Mouse (Mus musculus): ENCODE data around the gene Rnf43. TPM values are rescaled to one million over a fixed set of nuclear protein-coding genes. Genes with fewer than 3 reads are reported as not detected.
A peak's percentile ranks its signal among the peaks of the same experiment; 100 is the strongest.

Gene Rnf43
- total RNA-seq, 2 experiments from 2014 or later: 0.83 to 2.1 TPM

DNA sequence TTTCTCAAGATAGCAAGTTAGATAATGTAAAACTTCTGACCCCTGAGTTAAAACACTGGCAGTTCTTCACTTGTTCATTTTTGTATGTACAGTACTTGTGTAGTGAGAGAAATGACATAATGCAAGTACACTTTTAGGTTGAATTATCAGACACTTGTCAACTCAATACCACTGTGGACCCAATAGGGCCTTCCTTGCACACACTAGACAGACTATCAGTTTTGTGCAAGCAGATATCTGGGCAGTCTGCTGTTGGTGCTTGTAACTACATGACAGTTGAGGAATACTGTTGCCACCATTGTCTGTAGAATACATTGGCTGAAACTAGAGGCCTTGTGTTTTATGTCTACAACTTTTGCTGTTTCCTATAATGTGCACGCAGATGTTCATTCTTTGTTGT, 10.8 kb downstream of the Rnf43 start:
- no peak for ATAC-seq (replicated peaks; ENCODE audit: low FRiP score, poor library complexity, severe bottlenecking)

DNA sequence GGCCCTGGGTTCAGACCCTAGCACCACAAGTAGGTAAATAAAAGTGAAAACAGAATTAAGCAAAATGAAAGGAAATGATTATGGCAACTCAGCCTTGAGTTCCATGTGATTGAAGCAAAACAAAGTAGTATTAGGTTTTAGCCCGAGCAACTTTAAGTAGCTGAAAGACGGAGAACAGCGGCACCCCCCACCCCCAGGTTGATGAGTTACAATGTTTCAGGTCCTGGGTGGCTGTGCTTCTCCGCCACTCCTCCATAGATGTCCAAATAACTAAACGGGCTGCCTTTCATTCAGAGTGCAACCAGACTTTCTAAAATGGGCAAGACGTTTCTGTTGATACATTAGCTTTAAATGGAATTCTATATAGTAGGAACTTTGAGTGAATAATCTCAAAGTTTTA, 13.1 kb downstream of the Rnf43 start:
- no peak for ATAC-seq (replicated peaks; ENCODE audit: low FRiP score, poor library complexity, severe bottlenecking)

DNA sequence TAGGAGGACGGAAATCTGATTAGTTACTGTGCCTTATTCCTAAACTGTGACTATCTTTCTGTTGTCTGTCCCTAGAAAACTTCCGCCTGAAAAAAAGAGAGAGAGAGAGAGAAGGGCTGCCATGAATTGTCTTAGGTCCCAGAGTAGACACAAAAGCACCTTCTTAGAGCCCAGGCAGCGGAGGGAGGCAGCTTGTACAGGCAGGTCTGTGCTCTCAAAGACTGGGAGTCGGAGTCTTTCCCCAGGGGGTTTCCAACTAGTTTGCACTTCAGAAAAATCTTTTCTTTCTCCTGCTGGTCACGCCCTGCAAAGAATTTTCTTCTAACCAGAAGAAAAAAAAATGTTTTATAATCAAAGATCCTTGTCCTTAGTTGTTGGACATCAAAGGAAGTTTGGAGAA, 15.2 kb downstream of the Rnf43 start:
- no peak for ATAC-seq (replicated peaks; ENCODE audit: low FRiP score, poor library complexity, severe bottlenecking)

DNA sequence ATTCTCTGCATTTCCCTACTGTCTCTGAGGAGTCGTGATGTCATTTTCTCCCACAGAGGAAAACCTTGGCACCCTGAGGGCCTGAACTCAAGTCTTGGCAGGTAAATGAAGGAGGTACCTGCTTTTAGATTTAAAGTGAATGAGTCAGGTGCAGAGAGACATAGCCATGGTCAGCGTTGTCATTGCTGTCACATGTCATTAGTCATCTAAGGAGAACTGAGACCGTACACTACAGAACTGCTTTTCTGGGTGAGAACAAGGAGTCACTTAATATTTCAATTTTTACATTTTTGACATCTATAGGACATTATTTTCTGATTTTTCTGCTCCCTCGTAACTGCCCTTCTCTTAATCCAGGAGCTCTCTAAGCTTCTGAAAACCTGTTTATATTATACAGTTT, 16.0 kb downstream of the Rnf43 start:
- ATAC-seq (replicated peaks; ENCODE audit: low FRiP score, poor library complexity, severe bottlenecking): no peak

DNA sequence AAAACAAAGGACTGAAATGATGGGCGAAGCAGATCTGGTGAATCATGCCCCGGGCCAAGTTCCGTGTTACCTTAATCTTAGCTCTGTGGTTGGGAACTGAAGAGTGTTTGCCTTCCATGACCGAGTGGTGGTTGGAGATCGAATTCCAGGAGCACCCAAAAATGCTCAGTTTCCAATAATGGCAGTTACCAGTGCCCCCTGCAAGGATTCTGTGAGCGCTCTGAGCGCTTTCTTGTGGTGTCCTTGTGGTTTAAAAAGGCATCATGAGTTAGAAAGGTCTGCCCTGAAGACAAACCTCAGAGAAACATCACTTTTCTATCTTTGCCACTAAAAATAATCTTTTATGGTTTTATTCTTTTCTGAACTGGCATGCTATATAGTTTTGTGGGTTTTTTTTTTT, 16.5 kb downstream of the Rnf43 start:
- ATAC-seq (replicated peaks; ENCODE audit: low FRiP score, poor library complexity, severe bottlenecking): no peak

DNA sequence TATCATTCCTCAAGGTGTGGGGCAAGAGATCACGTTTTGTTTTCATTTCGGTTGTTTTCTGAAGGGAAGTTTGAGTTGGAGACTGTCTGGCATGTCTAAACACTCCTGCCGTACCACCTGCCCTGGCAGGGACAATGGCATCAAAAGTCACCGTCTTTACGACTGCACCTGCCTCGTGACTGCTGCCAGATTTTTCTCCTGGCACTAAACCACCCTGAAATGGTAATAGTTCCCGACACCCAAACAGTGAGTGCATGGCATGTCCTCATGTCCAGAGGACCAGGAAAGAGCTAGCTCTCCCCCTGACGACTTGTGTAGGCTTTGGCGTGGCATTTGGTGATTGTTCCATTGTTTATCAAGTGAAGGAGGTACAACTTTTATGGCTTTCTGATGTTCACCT, 18.3 kb downstream of the Rnf43 start:
- no peak for ATAC-seq (replicated peaks; ENCODE audit: low FRiP score, poor library complexity, severe bottlenecking)

DNA sequence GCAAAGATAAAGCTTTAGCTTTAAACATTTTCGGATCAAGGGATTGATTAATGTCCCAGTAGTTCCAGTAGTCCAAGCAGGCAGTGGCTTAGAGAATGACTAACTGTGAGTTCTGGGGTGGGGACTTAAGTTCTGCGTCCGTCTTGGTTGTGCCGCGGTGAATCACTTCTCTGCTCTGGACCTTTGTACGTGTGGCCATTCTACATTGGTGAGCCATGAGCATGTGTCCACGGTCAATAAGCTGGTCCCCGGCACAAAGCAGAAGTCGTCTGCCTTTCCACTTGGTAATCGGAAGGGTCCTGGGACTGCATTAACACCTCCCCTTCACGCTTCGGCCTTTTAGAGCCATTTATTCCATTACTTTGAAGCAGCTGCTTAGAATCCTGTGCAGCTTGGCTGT, 19.6 kb downstream of the Rnf43 start:
- no peak for ATAC-seq (replicated peaks; ENCODE audit: low FRiP score, poor library complexity, severe bottlenecking)

DNA sequence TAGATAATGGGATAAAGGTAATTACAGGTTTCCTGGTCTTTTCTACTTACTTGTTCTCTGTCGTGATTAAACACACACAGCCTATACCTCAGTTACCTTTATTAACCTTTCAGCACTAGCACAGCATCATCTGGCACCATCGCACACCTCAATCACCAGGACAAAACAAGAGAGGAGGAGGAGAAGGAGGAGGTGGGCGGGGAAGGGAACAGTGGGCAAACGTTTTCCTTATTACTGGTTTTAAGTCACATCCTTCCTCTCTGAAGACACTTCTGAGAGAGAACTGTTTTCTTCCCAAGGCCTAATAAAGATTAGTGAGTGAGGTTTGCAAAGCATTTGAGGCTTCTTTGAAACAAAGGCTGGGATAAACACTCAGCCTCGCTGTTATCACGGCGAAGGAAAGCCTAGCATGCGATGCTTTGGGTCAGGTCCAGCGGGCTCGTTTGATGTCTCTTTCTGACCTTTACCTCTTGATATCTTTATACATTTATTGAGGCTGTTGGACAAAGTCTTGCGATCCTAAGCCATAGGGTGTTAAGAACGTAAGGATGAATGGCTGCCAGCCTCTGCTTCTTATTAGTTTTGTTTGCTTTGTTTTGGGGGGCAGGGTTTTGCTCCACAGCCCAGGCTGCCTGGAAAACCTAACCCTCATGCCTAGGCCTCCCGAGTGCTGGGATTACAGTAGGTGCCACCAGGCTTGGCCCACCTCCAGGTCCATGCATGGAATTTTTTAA, 20.5 kb downstream of the Rnf43 start:
- no peak for ATAC-seq (replicated peaks; ENCODE audit: low FRiP score, poor library complexity, severe bottlenecking)

DNA sequence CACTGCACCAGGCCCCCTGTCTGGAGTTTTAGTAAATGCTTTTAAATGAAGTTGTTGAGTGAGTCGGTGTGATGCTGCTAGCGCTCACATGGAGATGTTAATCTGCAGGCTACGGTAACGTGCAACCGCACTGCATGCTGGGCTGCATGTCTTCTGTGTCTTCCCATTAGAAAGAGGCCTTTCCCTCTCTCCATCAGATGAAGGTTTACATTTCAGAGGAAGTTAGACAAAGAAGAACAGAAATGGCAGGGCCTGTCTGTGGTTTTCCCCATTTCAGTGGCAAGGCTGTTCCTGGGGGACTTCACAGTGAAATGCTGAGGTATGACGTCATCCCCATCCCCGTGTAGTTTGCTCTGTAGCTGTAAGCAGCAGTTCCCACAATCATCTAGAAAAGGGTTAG, 23.9 kb downstream of the Rnf43 start:
- no peak for ATAC-seq (replicated peaks; ENCODE audit: low FRiP score, poor library complexity, severe bottlenecking)

DNA sequence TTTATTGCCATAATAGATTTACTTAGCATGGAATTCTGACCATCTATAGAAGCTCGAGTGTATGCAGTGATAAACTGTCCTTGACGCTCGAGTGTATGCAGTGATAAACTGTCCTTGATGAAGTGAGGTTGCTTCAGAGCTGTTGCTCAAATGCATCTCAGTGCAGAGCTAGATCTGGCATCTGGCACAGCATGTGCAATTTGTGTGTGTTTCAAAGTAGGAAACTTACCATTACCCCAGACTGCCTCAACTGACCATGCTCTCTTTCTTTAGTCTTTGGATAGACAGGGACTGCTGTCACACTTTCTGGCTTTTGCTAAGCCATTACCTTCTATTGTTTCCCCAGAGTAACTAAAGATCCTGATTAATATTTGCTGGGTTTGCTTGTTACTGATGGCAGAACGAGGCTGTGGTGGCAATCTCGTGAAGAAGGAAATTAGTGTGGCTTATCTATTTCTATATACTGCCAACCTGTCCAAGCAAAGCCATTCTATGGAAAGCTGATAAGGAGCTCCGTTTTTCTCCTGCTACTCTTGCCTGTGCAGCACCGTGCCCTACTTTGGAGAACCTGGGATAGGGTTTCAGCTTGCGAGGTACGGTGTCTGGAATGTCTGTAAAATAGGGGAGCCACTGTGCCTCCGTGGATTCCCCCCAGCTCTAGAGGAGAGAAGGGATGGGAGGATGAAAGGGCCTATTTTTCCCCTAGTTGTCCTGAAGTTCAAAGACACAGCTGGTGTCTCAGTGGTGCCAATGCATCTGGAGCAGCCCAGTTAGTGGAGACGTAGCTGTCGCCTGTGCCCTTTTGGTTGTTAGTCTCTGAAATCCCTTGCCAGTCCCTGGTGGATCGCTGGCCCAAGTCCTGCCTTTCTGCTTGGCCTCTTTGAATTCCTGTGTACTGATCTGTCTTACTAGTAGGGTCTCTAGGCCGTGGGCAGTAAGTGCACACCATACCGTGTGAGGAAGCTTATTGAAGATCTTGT, 25.0 kb downstream of the Rnf43 start:
- no peak for ATAC-seq (replicated peaks; ENCODE audit: low FRiP score, poor library complexity, severe bottlenecking)

DNA sequence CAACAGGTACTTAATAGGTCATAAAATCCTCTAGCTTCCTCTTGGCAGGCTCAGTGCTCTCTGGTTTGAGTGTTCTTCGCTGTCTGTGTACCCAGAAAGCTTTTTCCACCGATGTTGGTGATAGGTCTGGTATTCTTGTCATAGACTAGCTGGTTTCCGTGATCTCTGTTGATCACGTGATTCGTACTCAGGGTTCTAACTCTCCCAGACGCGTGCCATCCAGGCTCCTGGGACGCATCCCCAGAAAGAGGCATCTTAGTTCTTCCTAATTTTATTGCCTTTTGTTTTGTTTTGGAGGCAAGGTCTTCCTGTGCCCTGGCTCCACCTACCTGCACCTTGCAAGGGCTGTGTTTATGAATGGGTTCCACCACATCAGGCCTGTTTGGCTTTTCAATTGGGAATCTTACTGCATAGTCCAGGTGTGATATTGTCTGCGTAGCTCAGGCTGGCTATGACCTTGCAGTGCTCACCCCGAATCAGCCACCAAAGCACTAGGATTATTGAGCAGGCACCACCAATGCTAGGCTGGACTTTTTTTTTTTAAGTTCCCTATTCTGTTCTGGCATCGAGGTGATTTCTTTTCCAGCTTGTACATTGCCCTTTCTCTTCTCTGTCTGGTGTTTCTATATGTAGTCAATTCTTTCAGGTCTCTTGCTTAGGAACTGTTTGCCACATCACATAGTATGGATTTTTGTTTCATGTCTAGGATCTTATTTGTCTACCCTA, 26.1 kb downstream of the Rnf43 start:
- ATAC-seq (replicated peaks; ENCODE audit: low FRiP score, poor library complexity, severe bottlenecking): no peak

DNA sequence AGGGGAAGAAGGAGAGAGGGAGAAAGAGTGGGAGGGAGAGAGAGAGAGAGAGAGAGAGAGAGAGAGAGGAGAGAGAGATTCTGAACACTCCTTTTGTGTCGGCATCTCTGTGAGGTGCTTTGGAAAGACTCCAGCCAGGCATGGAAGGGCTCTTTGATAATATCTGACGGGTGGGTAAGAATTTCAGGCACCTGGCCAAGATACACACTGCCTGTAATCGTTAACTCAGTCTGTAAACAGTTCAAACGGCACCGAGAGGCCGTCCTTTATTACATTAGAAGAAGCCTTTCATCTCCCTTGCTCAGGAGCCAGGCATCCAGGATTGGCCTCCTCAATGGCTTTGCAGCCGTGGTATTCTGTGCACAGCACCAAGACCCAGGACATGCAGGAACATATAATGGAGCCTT, 26.9 kb downstream of the Rnf43 start:
- 0 out of 2 replicates have a peak, but pooled peaks have one; percentile 36 for ATAC-seq (replicated peaks; ENCODE audit: low FRiP score, poor library complexity, severe bottlenecking)

DNA sequence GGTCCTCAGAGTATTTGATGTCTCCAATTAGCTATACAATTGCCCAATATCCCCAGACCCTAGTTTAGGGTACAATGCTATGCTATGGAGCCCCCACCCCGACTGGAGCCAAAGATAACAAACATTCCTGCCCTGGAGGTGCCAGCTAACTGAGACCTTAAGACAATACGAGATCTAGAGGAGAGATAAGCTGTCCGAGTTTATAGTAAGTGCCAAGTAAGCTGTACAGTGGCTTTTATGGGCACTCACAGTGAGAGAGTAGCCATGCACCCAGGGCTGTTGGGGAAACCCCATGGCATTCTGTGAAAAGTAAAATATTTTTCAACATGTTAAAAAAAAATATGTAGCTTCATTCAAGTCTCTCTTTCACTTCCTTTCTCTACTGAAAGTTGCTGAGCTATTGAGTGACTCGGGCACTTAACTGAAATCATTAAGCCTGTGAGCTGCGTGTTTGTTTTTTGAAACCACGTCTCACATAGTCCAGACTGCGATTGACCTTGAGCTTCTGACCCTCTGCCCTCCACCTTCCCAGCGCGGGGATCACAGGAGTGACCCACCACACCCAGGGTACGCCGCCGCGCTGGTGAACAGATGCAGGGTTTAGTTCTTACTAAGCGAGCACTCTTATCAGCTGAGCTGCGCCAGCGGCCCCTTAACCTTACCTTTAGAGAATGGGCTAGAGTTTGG, 27.7 kb downstream of the Rnf43 start:
- peak; percentile 87 for ATAC-seq (replicated peaks; ENCODE audit: low FRiP score, poor library complexity, severe bottlenecking)

DNA sequence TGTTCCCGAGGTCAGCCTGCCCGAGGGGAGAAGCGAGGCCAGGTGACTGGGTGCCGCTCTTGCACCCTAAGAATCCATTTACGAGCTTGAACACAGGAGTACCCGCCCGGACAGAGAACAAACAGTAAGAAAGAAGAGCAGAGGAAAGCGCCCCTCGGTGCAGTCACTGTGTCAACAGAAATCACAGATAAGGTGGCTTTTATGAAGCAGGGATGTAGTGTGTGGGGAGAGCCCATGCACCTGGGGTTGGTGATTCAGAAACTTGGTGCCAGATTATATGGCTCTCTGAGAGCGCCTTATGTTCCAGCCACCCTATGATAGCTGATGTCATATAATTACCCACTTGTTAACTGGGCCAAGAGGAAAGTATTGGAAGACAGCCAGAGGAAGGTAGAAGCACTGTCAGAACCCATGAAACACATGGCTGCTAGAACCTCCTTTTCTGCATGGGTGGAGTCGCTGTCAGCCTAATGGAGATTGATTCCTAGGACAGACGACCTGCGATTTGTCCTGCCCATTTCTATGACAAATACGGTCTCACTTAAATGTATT, 34.7 kb downstream of the Rnf43 start:
- no peak for ATAC-seq (replicated peaks; ENCODE audit: low FRiP score, poor library complexity, severe bottlenecking)

DNA sequence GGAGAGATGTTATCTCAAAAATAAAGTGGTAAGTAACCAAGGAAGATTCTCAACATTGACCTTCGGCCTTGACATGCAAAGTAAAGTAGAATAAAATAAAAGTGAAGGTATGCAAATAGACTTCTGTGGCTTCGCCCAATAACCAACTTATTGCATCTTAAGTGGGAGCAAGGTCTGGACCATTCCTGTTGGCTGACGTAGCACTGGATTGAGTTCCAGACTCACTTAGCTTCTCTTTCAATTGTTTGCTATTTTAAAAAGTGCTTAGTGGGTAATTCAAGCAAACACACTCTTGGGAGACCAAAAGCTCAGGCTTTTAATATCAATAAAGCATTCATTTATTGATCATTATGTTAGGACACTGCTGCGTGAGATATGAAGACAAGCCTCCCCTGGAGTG, 35.6 kb downstream of the Rnf43 start:
- ATAC-seq (replicated peaks; ENCODE audit: low FRiP score, poor library complexity, severe bottlenecking): no peak

DNA sequence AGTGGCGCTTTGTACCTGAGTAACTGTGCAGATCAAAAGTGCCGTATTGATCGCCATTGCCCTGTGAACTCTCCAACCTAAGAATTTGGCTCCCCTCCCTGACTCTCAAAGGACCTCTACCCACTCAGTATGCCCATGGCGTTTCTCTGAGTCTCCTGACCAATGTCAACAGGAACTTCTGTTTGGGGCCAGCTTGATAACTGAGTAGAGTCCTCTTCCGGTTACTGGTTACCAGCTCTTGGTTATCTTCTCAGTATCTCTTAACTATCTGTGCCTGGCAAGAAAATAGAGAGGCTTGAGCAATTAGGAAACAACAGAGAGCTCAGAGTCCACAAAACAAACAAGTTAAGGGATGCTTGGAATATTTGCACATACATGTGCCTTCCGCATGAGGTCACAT, 38.6 kb downstream of the Rnf43 start:
- no peak for ATAC-seq (replicated peaks; ENCODE audit: low FRiP score, poor library complexity, severe bottlenecking)

DNA sequence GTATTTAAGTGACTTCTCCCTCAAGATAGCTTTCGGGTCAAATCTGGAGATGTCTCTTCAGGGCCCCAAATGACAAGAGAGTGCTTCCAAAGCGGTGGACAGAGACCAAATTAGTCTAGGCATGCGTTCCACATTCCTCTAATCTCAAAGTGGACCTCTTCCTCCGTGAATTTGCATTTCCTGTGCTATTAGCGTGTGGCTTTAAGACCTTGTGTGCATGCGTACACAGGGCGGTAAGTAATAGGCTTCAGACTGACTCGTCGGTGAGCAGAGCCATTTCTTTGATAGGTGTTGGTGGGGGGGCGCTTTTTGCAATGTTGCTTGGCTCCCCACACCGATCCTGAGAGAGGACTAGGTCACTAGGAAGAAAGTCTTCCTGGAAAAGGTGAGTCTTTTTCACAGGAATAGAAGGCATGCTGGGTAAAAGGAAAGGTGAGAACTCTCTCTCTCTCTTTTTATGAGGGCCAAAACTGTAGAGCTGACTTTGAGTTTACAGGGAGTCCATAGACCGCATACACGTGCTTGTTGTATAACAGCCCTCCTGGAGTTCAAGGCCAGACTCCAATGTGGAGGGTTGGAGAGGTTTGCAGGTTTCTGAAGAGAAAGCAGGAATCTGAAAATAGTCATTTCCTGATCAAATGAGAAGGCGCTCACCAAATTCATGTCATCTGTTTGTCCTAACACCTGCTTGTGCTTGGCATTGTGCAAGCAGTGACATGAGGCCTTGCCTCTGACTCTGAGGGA, 39.5 kb downstream of the Rnf43 start:
- no peak for ATAC-seq (replicated peaks; ENCODE audit: low FRiP score, poor library complexity, severe bottlenecking)

DNA sequence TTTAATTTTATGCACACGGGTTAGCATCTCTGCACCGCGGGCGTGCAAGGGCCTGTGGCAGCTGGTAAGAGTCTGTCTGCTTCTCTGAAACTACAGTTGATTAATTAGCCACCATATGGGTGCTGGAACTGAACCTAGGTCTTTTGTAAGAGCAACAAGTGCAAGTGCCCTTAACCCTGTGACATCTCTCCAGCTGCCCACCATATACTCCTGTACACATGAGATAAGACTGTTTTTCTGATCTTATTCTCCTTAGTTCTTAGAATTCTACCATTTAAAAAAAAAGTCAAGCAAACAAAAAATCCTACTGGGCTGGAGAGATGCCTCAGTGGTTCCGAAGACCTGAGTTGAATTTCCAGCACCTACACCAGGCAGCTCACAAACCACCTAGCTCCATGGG, 41.1 kb downstream of the Rnf43 start:
- peak; percentile 34; the same call in 1 of the 2 replicates for ATAC-seq (replicated peaks; ENCODE audit: low FRiP score, poor library complexity, severe bottlenecking)

DNA sequence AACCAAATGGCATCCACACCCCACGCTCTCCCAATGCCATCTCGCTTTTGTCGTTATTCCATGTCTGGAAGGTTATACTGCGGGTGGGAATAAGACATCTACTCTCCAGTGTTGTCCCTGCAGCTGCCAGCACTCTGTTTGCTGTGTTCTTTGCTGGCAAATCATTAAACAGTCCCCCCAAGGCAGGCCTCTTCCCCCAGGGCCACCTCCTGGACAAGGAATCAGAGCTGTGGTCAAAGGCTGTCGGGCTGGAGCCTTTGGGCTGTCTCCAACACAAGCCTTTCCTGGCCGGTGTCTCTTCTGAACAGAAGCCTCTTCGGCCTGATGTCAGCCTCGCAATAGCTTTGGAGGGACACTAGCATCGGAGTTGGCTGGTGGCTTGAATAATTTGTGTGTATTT, 41.8 kb downstream of the Rnf43 start:
- ATAC-seq (replicated peaks; ENCODE audit: low FRiP score, poor library complexity, severe bottlenecking): no peak

Measured in erythroid progenitor cell, adult 5-6 weeks (primary cell).